Mouse (Mus musculus) midbrain, embryonic 11.5 days (tissue): ENCODE measurements around the gene Nacc1. TPM values are rescaled to one million over a fixed set of nuclear protein-coding genes. Genes with fewer than 3 reads are reported as not detected.
A peak's percentile ranks its signal among the peaks of the same experiment; 100 is the strongest.
"Not testable (repeated sequence)": the region's sequence is repeated elsewhere in the genome, so short reads cannot be mapped to it uniquely, and the experiment has no call there.

Source experiments
- ATAC-seq: fragments of 200-750 bp; cut with Nextera tagmentation; 2 replicates; pipeline ENCODE4 v1.8.0; 2017; ENCODE audit warnings: moderate TSS enrichment, moderate library complexity; ENCODE audit not compliant: low FRiP score
- DNase-seq: peaks from one replicate; pipeline ENCODE4 v3.0.0; 2015; ENCODE audit warnings: low spot score; ENCODE audit errors: missing footprints
- H3K27ac ChIP-seq: fragments of 300-500 bp; sonication (generic); 2 replicates; pipeline ENCODE4 v1.5.1; 2014; ENCODE audit warnings: low read depth, low read length
- H3K27me3 ChIP-seq: fragments of 300-500 bp; sonication (generic); 2 replicates; pipeline ENCODE4 v1.6.1; 2014; ENCODE audit warnings: mild to moderate bottlenecking, low read length, moderate library complexity, mixed read lengths; ENCODE audit not compliant: control insufficient read depth, insufficient read depth
- H3K36me3 ChIP-seq: fragments of 300-500 bp; sonication (generic); 2 replicates; pipeline ENCODE4 v1.6.1; 2014; ENCODE audit warnings: mild to moderate bottlenecking, low read length, moderate library complexity, mixed read lengths; ENCODE audit not compliant: control insufficient read depth, insufficient read depth
- H3K4me1 ChIP-seq: fragments of 300-500 bp; sonication (generic); 2 replicates; pipeline ENCODE4 v1.6.1; 2014; ENCODE audit warnings: low read length; ENCODE audit not compliant: control insufficient read depth, insufficient read depth
- H3K4me2 ChIP-seq: fragments of 300-500 bp; sonication (generic); 2 replicates; pipeline ENCODE4 v1.6.1; 2014; ENCODE audit warnings: mild to moderate bottlenecking, moderate library complexity
- H3K4me3 ChIP-seq: fragments of 300-500 bp; sonication (generic); 2 replicates; pipeline ENCODE4 v1.5.1; 2014; ENCODE audit warnings: low read depth, low read length
- H3K9ac ChIP-seq: fragments of 300-500 bp; sonication (generic); 2 replicates; pipeline ENCODE4 v1.6.1; 2014; ENCODE audit warnings: low read length
- H3K9me3 ChIP-seq: fragments of 300-500 bp; sonication (generic); 2 replicates; pipeline ENCODE4 v1.6.1; 2016; ENCODE audit warnings: low read length; ENCODE audit not compliant: control insufficient read depth
- WGBS: fragments of 180-500 bp; shearing (Covaris S2); extraction: QIAGEN DNeasy Blood & Tissue Kit; methylation state at CpG from one replicate; pipeline ENCODE4 v1.1.7; 2014; 5-methylcytosine and 5-hydroxymethylcytosine counted together
- polyA plus RNA-seq: library from polyadenylated mRNA; unstranded; fragments of >200 nt; fragmentation: Nextera tagmentation; extraction: Ambion mirVana; gene quantifications from 2 replicates; pipeline ENCODE4 v1.2.1, GENCODE M21; 2014

Gene Nacc1
- polyA plus RNA-seq, 1 experiment from 2014 or later: 21.4 TPM

DNA sequence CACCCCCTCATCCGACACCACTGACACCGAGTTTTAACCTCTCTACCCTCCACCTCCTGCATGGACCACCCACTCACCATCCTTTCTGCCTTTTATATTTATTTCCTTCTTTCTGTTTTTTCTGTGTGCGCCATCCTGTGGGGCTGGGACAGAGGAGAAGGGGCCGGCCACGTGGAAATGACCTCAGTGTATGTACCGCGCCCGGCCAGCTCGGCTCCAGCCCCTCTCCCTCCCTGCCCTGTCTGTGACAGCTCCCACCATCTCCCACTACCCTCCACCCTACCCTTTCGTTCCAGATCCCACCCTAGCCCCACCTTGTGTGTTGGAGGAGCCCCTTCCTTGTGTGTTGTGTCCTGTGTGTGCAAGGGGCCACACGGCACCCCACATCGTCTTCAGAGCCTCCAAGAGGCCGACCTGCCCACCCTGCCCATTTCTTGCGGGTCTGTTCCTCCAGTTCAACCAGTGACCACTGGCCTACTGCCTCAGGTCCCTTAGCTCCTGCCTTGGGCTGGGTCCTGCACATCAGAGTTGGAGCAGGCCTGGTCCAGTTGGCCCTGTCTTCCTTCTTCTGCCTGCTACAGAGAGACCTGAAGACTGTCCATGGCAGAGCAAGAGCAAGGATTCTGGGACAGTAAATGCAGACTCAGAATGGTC lies 52.1 kb downstream of the Nacc1 start:
- 67% methylated on average over 14 of the region's 14 CpGs for WGBS
- no peak overlapping the region for H3K4me3 ChIP-seq
- DNase-seq (no peak), ATAC-seq (no peak)
- peak overlapping the region; percentile 88 for H3K27ac ChIP-seq
- peak overlapping the region; percentile 51; the same call in 1 of the 2 replicates for H3K9ac ChIP-seq
- H3K36me3 ChIP-seq: no peaks in the 10 kb centered on the region
- H3K4me1 ChIP-seq: peaks cover 25% of the 10 kb centered on the region
- H3K27me3 ChIP-seq: no peaks in the 10 kb centered on the region
- H3K9me3 ChIP-seq: no peaks in the 10 kb centered on the region
- no peak overlapping the region for H3K4me2 ChIP-seq

- Histone ChIP-seq H3K27ac (peak overlapping the region; percentile 88), H3K36me3 (no peaks in the 10 kb centered on the region), H3K9ac (peak overlapping the region; percentile 51), H3K4me3 (no peak overlapping the region), H3K4me1 (peaks cover 22% of the 10 kb centered on the region), H3K9me3 (no peaks in the 10 kb centered on the region), H3K4me2 (peak overlapping the region; percentile 6; the same call in 1 of the 2 replicates), H3K27me3 (no peaks in the 10 kb centered on the region)
- ATAC-seq (peak; percentile 10; the same call in 1 of the 2 replicates), DNase-seq (peak; percentile 90)
- WGBS: 35% methylated on average over 8 of the region's 9 CpGs
Observed at GRCm38 (mm10) chr8:84634849-84635304, 52.8 kb downstream of the Nacc1 start.

GRCm38 (mm10) chr8:84633841-84634584 lies 53.6 kb downstream of the Nacc1 start:
- peak overlapping the region; percentile 88 for H3K27ac ChIP-seq
- no peaks in the 10 kb centered on the region for H3K27me3 ChIP-seq
- DNase-seq: no peak
- 47% methylated on average over 10 of the region's 10 CpGs for WGBS
- no peak overlapping the region for H3K9ac ChIP-seq
- H3K9me3 ChIP-seq: no peaks in the 10 kb centered on the region
- no peak overlapping the region for H3K4me3 ChIP-seq
- ATAC-seq: no peak
- H3K36me3 ChIP-seq: no peaks in the 10 kb centered on the region
- H3K4me1 ChIP-seq: peaks cover 22% of the 10 kb centered on the region
- H3K4me2 ChIP-seq: no peak overlapping the region

DNA sequence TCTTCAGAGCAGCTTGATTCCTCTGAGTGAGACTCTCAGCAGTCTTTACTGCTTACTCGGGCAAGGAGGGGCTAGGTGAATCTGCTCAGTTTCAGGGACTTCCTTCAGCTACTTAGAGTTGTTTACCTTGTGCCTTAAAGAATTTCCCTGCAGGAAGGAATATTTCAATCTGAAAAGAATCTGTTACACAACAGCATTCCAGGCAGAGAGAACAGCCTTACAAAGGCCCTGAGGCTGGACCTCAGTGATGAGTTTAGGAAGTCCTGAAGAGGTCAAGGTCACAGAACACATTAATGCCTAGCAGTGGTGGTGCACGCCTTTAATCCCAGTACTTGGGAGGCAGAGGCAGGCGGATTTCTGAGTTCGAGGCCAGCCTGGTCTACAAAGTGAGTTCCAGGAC lies 55.8 kb downstream of the Nacc1 start:
- H3K9me3 ChIP-seq: no peaks in the 10 kb centered on the region
- H3K36me3 ChIP-seq: no peaks in the 10 kb centered on the region
- no peak overlapping the region for H3K4me2 ChIP-seq
- 93% methylated on average over 4 of the region's 4 CpGs for whole genome bisulfite sequencing
- H3K4me1 ChIP-seq: peaks cover 19% of the 10 kb centered on the region
- H3K4me3 ChIP-seq: no peak overlapping the region
- no peaks in the 10 kb centered on the region for H3K27me3 ChIP-seq
- DNase-seq (no peak), ATAC-seq (no peak)
- H3K9ac ChIP-seq: no peak overlapping the region
- no peak overlapping the region; the same call in 1 of the 2 replicates for H3K27ac ChIP-seq

- DNase-seq (no peak), ATAC-seq (no peak)
- Histone ChIP-seq H3K27me3 (no peaks in the 10 kb centered on the region), H3K27ac (no peak overlapping the region), H3K9ac (no peak overlapping the region), H3K4me1 (peaks cover 9% of the 10 kb centered on the region), H3K4me2 (no peak overlapping the region), H3K36me3 (no peaks in the 10 kb centered on the region), H3K9me3 (no peaks in the 10 kb centered on the region), H3K4me3 (no peak overlapping the region)
- whole genome bisulfite sequencing: 83% methylated on average over 4 of the region's 4 CpGs
Observed at GRCm38 (mm10) chr8:84630145-84630544, 57.5 kb downstream of the Nacc1 start.

- 85% methylated on average over 11 of the region's 11 CpGs for WGBS
- Histone ChIP-seq H3K4me3 (no peak overlapping the region), H3K27me3 (no peaks in the 10 kb centered on the region), H3K4me2 (no peak overlapping the region), H3K4me1 (peaks cover 3% of the 10 kb centered on the region; the same call in 1 of the 2 replicates), H3K9me3 (no peaks in the 10 kb centered on the region), H3K9ac (no peak overlapping the region), H3K27ac (no peak overlapping the region), H3K36me3 (no peaks in the 10 kb centered on the region)
- no peak for DNase-seq
- ATAC-seq: no peak
Observed at GRCm38 (mm10) chr8:84629586-84629985, 58.1 kb downstream of the Nacc1 start.

- H3K4me2 ChIP-seq, H3K27me3 ChIP-seq, H3K4me3 ChIP-seq, H3K9ac ChIP-seq, H3K4me1 ChIP-seq, DNase-seq, H3K9me3 ChIP-seq, H3K27ac ChIP-seq, ATAC-seq, H3K36me3 ChIP-seq: not testable (repeated sequence)
- 79% methylated on average over 4 of the region's 4 CpGs for WGBS
Observed at GRCm38 (mm10) chr8:84623425-84623824, 64.2 kb downstream of the Nacc1 start.

- WGBS: 76% methylated on average over 8 of the region's 8 CpGs
- no peak overlapping the region for H3K9ac ChIP-seq
- ATAC-seq (no peak), DNase-seq (no peak)
- no peaks in the 10 kb centered on the region; the same call in 1 of the 2 replicates for H3K4me1 ChIP-seq
- no peaks in the 10 kb centered on the region for H3K9me3 ChIP-seq
- no peaks in the 10 kb centered on the region for H3K36me3 ChIP-seq
- no peak overlapping the region for H3K4me3 ChIP-seq
- no peak overlapping the region for H3K27ac ChIP-seq
- no peak overlapping the region for H3K4me2 ChIP-seq
- H3K27me3 ChIP-seq: no peaks in the 10 kb centered on the region; the same call in none of the 2 replicates
Observed at GRCm38 (mm10) chr8:84621102-84621625, 66.5 kb downstream of the Nacc1 start.
